Mouse (Mus musculus) liver, postnatal 0 days (tissue): ENCODE measurements at regions not wholly inside any gene's neighbourhood (a gene's known extent, or its start where the extent isn't known, plus 50 kb on each side); places are given as distances from the start of the nearest gene placed in this dataset.

Source experiments
- ATAC-seq: fragments of 200-750 bp; cut with Nextera tagmentation; 2 replicates; pipeline ENCODE4 v1.8.0; 2017; ENCODE audit warnings: mild to moderate bottlenecking, moderate library complexity
- DNase-seq: peaks from one replicate; pipeline ENCODE4 v3.0.0-alpha.2; 2016
- H3K27ac ChIP-seq: fragments of 300-500 bp; sonication (generic); 2 replicates; pipeline ENCODE4 v1.5.1; 2014; ENCODE audit warnings: antibody characterized with exemption, moderate library complexity, mild to moderate bottlenecking, low read depth
- H3K27me3 ChIP-seq: fragments of 300-500 bp; sonication (generic); 2 replicates; pipeline ENCODE4 v1.6.1; 2014; ENCODE audit warnings: low read length, control low read depth, mixed read lengths; ENCODE audit not compliant: insufficient read depth
- H3K36me3 ChIP-seq: fragments of 300-500 bp; sonication (generic); replicated peaks from 2 replicates; pipeline ENCODE4 v1.6.1; 2014; ENCODE audit warnings: mild to moderate bottlenecking, control low read depth, low read length, moderate library complexity, mixed read lengths; ENCODE audit not compliant: insufficient read depth
- H3K4me1 ChIP-seq: fragments of 300-500 bp; sonication (generic); 2 replicates; pipeline ENCODE4 v1.6.1; 2014; ENCODE audit warnings: antibody characterized with exemption, mild to moderate bottlenecking, control low read depth; ENCODE audit not compliant: insufficient read depth
- H3K4me2 ChIP-seq: fragments of 300-500 bp; sonication (generic); 2 replicates; pipeline ENCODE4 v1.6.1; 2014; ENCODE audit warnings: low read depth, mild to moderate bottlenecking, low read length, moderate library complexity, mixed read lengths
- H3K4me3 ChIP-seq: fragments of 300-500 bp; sonication (generic); 2 replicates; pipeline ENCODE4 v1.5.1; 2014; ENCODE audit warnings: low read depth, low read length
- H3K9ac ChIP-seq: fragments of 300-500 bp; sonication (generic); replicated peaks from 2 replicates; pipeline ENCODE4 v1.6.1; 2014; ENCODE audit warnings: mild to moderate bottlenecking, moderate library complexity
- H3K9me3 ChIP-seq: fragments of 300-500 bp; sonication (generic); 2 replicates; pipeline ENCODE4 v1.6.1; 2016; ENCODE audit warnings: mild to moderate bottlenecking, control low read depth, low read length, mixed read lengths
- CTCF ChIP-seq: sonication (generic); IDR thresholded peaks from 2 replicates; pipeline ENCODE4 v1.5.1; 2016; ENCODE audit warnings: antibody characterized with exemption, low read depth
- EP300 ChIP-seq: IDR thresholded peaks from 2 replicates; pipeline ENCODE4 v1.6.1; 2016; ENCODE audit warnings: antibody characterized with exemption, low read depth, mild to moderate bottlenecking
- WGBS: fragments of 180-500 bp; shearing (Covaris S2); extraction: QIAGEN DNeasy Blood & Tissue Kit; methylation state at CpG from one replicate; pipeline ENCODE4 v1.1.7; 2014; ENCODE audit not compliant: insufficient replicate concordance; 5-methylcytosine and 5-hydroxymethylcytosine counted together

DNA sequence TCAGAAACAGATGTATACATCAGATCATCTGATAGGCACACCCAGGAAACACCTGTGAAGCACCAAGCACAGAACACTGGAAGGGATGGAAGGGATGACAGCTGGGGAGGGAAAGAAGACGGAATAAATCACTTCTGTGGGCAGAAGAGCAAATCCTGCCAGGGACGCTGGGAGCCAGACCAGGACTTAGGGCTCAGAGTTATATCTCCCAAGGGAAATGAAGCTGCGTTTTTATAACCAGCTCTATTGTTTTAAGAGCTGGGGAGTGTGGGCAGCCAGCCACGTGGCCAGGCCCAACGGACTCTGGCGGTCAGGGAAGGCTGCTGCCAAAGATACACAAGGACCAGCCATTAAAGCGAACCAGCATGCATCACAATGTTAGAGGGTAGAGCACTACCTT lies 61.5 kb upstream of the 4930432M17Rik start:
- H3K9me3 ChIP-seq: no peaks in the 10 kb centered on the region
- TF ChIP-seq CTCF (no peak), EP300 (no peak)
- H3K27me3 ChIP-seq: no peaks in the 10 kb centered on the region
- H3K36me3 ChIP-seq: no peaks in the 10 kb centered on the region
- 49% methylated on average over 7 of the region's 7 CpGs for WGBS
- no peak for ATAC-seq
- no peaks in the 10 kb centered on the region for H3K4me1 ChIP-seq
- no peak overlapping the region for H3K4me3 ChIP-seq
- no peak overlapping the region for H3K9ac ChIP-seq
- no peak overlapping the region for H3K27ac ChIP-seq
- no peak for DNase-seq
- H3K4me2 ChIP-seq: no peak overlapping the region

DNA sequence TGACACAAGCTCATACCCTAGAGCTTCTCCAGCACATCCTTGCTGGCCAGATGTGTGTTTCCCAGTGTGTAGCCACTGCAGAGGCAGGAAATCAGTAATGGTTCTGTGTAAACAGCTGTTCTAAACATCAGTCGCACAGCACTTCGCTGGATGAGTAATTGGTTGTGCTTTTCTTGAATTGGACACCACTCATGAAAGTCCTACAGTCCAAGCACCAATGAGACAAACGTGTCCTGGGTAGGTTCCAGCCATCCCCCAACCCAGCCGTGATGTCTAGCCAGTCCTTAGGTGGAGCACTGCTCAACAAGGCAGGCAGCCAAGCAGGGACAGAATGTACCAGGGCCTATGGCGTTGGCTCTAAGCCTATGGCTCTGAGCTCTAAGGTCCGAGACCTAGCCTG lies 65.8 kb upstream of the 4930432M17Rik start:
- H3K27ac ChIP-seq: no peak overlapping the region
- no peaks in the 10 kb centered on the region for H3K36me3 ChIP-seq
- WGBS: 68% methylated on average over 6 of the region's 6 CpGs
- H3K4me1 ChIP-seq: no peaks in the 10 kb centered on the region
- DNase-seq: no peak
- no peaks in the 10 kb centered on the region for H3K27me3 ChIP-seq
- TF ChIP-seq CTCF: no peak
- no peak for TF ChIP-seq EP300
- no peaks in the 10 kb centered on the region for H3K9me3 ChIP-seq
- ATAC-seq: no peak
- H3K9ac ChIP-seq: no peak overlapping the region
- no peak overlapping the region for H3K4me3 ChIP-seq
- no peak overlapping the region for H3K4me2 ChIP-seq

DNA sequence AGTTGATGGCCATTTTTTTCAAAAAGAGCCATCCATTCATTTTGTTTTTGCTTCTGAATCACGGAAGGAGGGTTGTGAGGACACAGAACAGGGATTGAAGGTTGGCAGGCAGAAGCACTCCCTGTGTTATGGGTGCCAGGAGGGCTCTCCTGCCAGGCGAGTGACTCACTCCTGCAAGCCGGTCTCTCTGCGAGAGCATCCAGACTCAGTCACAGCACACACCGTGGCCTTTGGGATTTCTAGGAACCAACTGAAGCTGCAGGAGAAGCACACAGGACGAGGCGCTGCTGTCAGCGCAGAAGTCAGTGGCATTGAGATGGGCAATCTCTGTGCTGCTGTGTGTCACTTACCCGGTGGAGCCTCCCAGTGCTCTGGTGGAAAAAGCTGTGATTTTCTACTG lies 66.5 kb upstream of the 4930432M17Rik start:
- ATAC-seq: no peak
- Histone ChIP-seq H3K27ac (no peak overlapping the region), H3K36me3 (no peaks in the 10 kb centered on the region), H3K4me2 (no peak overlapping the region), H3K4me1 (no peaks in the 10 kb centered on the region), H3K9me3 (no peaks in the 10 kb centered on the region), H3K27me3 (no peaks in the 10 kb centered on the region), H3K9ac (no peak overlapping the region), H3K4me3 (no peak overlapping the region)
- TF ChIP-seq CTCF: no peak
- no peak for TF ChIP-seq EP300
- WGBS: 77% methylated on average over 9 of the region's 9 CpGs
- DNase-seq: no peak

DNA sequence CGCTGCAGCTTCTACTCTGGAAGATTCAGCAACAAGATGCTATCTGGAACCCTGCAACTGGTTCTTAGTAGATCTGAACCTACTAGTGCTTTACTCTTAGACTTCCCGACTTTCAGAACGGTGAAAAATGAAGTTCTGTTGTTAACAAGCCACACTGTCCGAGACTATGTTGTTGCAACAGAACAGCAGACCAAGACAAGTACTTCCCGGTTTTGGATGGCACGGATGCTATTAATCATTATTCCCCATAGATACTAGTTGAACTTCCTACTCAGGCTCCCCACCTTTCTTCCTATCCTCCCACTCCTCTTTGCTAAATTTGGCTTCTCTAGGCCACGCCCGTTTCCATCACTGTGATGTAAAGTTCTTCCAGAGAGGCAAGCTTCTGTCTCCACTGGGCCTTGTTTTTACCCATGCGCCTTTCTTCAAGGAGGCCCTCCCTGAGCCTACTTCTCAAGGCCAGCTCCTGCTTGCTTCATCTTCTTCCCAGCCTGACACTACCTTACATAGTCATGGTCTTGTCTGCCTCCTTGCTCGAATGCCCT lies 67.7 kb upstream of the 4930432M17Rik start:
- Histone ChIP-seq H3K4me1 (no peaks in the 10 kb centered on the region), H3K27ac (no peak overlapping the region), H3K4me2 (no peak overlapping the region), H3K36me3 (no peaks in the 10 kb centered on the region), H3K4me3 (no peak overlapping the region), H3K27me3 (no peaks in the 10 kb centered on the region), H3K9me3 (no peaks in the 10 kb centered on the region), H3K9ac (no peak overlapping the region)
- no peak for TF ChIP-seq CTCF
- no peak for TF ChIP-seq EP300
- 70% methylated on average over 10 of the region's 10 CpGs for WGBS
- ATAC-seq (no peak), DNase-seq (no peak)

DNA sequence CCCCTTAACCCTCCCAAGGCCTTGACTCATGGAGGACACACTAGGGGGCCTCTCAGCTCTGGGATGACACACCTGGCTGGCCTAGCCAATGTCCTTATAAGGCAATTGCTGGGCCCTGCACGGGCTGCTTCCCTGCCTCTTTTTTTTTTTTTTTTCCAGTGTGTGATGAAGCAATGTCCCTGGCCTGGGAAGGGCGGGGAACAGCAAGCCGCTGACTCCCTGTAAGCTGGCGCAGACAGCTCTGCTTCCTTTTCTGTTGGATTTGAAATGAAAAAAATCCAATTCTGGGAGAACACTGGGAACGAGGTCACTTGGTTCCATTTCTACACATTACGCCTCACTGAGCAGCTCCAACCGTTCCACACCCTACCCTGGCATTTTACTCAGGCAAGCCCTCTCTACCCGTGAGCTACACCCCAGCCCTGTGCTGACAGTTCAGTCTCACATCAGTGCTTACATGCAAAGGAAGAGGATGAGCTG lies 68.4 kb upstream of the 4930432M17Rik start:
- Histone ChIP-seq H3K4me1 (no peaks in the 10 kb centered on the region), H3K27me3 (no peaks in the 10 kb centered on the region), H3K36me3 (no peaks in the 10 kb centered on the region), H3K27ac (no peak overlapping the region), H3K4me2 (no peak overlapping the region), H3K9me3 (no peaks in the 10 kb centered on the region), H3K4me3 (no peak overlapping the region), H3K9ac (no peak overlapping the region)
- peak; percentile 51; the same call in 1 of the 2 replicates for ATAC-seq
- WGBS: 56% methylated on average over 8 of the region's 8 CpGs
- no peak for TF ChIP-seq EP300
- TF ChIP-seq CTCF: no peak
- DNase-seq: peak; percentile 20

DNA sequence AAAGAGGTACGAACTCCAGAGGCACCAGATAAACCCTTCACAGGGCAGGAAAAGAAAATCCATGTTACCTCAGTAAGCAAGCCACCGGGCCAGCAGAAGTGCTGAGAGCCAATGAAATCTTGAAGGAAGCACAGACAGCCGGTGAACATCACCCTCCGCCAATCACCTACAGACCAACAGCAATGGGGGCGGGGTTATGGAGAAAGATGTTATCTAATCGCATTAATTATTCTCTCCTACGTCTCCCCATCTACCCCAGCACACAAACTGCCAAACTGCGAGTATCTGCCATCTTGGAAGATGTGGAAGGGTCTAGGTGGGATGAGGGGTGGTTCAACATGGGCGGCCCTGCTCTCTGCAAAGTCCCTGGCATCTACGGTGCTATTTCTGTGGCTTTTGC lies 68.6 kb upstream of the Slc44a3 start:
- no peak for TF ChIP-seq CTCF
- no peak for TF ChIP-seq EP300
- H3K4me1 ChIP-seq: no peaks in the 10 kb centered on the region
- H3K9ac ChIP-seq: no peak overlapping the region
- H3K36me3 ChIP-seq: no peaks in the 10 kb centered on the region
- no peak overlapping the region for H3K27ac ChIP-seq
- WGBS: 68% methylated on average over 10 of the region's 10 CpGs
- no peaks in the 10 kb centered on the region for H3K27me3 ChIP-seq
- ATAC-seq (no peak), DNase-seq (no peak)
- no peak overlapping the region for H3K4me2 ChIP-seq
- no peaks in the 10 kb centered on the region for H3K9me3 ChIP-seq
- no peak overlapping the region for H3K4me3 ChIP-seq

DNA sequence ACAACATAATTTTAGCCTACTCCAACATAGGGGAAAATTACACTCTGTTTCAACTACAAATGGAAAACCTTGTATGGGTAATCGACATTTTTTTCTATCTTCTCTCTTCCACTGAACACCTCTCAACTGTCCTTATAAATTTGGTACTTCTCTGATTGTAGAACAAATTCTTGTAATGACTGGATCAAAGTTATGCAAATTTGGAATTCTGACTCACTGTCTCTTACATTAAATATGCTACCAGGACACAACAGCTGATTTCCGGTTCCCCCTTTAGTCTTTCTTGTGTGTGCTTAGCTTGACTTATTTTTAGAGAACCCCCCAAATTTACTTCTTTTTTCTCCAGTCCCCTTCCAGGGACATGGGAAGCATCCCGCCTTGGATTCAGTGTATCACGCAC lies 68.2 kb upstream of the Slc44a3 start:
- no peak overlapping the region for H3K4me2 ChIP-seq
- ATAC-seq (no peak), DNase-seq (no peak)
- no peaks in the 10 kb centered on the region for H3K4me1 ChIP-seq
- no peaks in the 10 kb centered on the region for H3K36me3 ChIP-seq
- H3K4me3 ChIP-seq: no peak overlapping the region
- no peak overlapping the region for H3K9ac ChIP-seq
- 75% methylated on average over 4 of the region's 4 CpGs for WGBS
- H3K27me3 ChIP-seq: no peaks in the 10 kb centered on the region
- no peak overlapping the region for H3K27ac ChIP-seq
- TF ChIP-seq EP300 (no peak), CTCF (no peak)
- H3K9me3 ChIP-seq: no peaks in the 10 kb centered on the region
